Mouse (Mus musculus) forebrain, embryonic 15.5 days (tissue): ENCODE measurements at regions not wholly inside any gene's neighbourhood (a gene's known extent, or its start where the extent isn't known, plus 50 kb on each side); places are given as distances from the start of the nearest gene placed in this dataset.

Experiments
- ATAC-seq: fragments of 200-750 bp; cut with Nextera tagmentation; replicated peaks from 2 replicates; pipeline ENCODE4 v1.8.0; 2017; ENCODE audit warnings: mild to moderate bottlenecking, moderate TSS enrichment, moderate library complexity
- H3K27ac ChIP-seq: fragments of 300-500 bp; sonication (generic); replicated peaks from 2 replicates; pipeline ENCODE4 v1.5.1; 2015; ENCODE audit warnings: mild to moderate bottlenecking, inconsistent platforms
- H3K27me3 ChIP-seq: fragments of 300-500 bp; sonication (generic); 2 replicates; pipeline ENCODE4 v1.6.1; 2015; ENCODE audit warnings: inconsistent platforms
- H3K36me3 ChIP-seq: fragments of 300-500 bp; sonication (generic); 2 replicates; pipeline ENCODE4 v1.6.1; 2015; ENCODE audit warnings: mild to moderate bottlenecking, inconsistent platforms
- H3K4me1 ChIP-seq: fragments of 300-500 bp; sonication (generic); 2 replicates; pipeline ENCODE4 v1.6.1; 2015; ENCODE audit warnings: inconsistent platforms
- H3K4me2 ChIP-seq: fragments of 300-500 bp; sonication (generic); replicated peaks from 2 replicates; pipeline ENCODE4 v1.6.1; 2015; ENCODE audit warnings: mild to moderate bottlenecking, inconsistent platforms
- H3K4me3 ChIP-seq: fragments of 300-500 bp; sonication (generic); 2 replicates; pipeline ENCODE4 v1.5.1; 2015; ENCODE audit warnings: mild to moderate bottlenecking, inconsistent platforms
- H3K9ac ChIP-seq: fragments of 300-500 bp; sonication (generic); replicated peaks from 2 replicates; pipeline ENCODE4 v1.6.1; 2015; ENCODE audit warnings: mild to moderate bottlenecking, inconsistent platforms
- H3K9me3 ChIP-seq: fragments of 300-500 bp; sonication (generic); 2 replicates; pipeline ENCODE4 v1.6.1; 2016; ENCODE audit warnings: inconsistent platforms
- WGBS: fragments of 180-500 bp; shearing (Covaris S2); methylation state at CpG from one replicate; pipeline ENCODE4 v1.1.7; 2015; ENCODE audit warnings: mixed read lengths; 5-methylcytosine and 5-hydroxymethylcytosine counted together

DNA sequence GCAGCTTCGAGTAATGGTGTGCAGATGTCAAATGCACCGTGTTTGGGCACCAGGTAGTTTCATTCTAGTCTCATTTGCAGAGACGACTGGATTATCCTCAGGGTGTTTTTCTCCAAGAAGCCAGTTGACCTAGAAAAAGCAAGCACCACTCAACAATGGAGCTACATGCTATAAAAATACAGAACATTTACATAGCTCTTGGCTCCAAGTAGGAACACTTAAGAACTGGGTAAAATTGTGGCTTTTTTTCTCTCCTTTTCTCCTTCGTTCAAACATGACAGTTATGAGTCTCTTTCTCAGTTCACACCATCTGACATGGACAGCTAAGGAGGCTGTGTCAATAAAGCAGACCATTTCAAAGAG is 485.8 kb downstream of the Slc4a3 start:
- H3K27me3 ChIP-seq: no peaks in the 10 kb centered on the region
- H3K36me3 ChIP-seq: no peaks in the 10 kb centered on the region
- WGBS: 74% methylated on average over 4 of the region's 4 CpGs
- H3K9me3 ChIP-seq: no peaks in the 10 kb centered on the region
- H3K27ac ChIP-seq: no peak overlapping the region
- ATAC-seq: no peak
- H3K4me3 ChIP-seq: no peak overlapping the region
- H3K9ac ChIP-seq: no peak overlapping the region
- H3K4me1 ChIP-seq: peaks cover 3% of the 10 kb centered on the region; the same call in 1 of the 2 replicates
- no peak overlapping the region for H3K4me2 ChIP-seq

DNA sequence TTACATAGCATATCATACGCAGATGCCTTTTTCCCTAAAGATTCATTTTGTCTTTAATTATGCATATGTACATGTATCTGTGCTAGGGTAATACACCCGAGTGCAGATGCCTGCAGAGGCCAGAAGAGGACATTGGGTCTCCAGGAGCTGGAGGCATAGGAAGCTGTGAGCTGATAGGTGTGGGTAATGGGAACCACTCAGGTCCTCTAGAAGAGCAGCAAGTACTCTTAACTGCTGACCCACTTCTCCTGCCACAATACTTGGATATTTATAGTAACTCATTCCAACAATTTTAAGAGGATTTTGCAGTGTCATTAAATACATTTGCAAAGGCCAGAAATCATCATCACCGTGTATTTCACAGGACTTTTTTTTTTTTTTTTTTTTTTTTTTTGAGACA is 486.6 kb downstream of the Slc4a3 start:
- Histone ChIP-seq H3K4me2 (no peak overlapping the region), H3K27me3 (no peaks in the 10 kb centered on the region), H3K4me1 (peaks cover 3% of the 10 kb centered on the region; the same call in 1 of the 2 replicates), H3K27ac (no peak overlapping the region), H3K9me3 (no peaks in the 10 kb centered on the region), H3K4me3 (no peak overlapping the region), H3K9ac (no peak overlapping the region), H3K36me3 (no peaks in the 10 kb centered on the region)
- 91% methylated on average over 3 of the region's 3 CpGs for WGBS
- ATAC-seq: no peak

GRCm38 (mm10) chr1:76036316-76036715 is 490.2 kb downstream of the Slc4a3 start:
- Histone ChIP-seq H3K27me3 (no peaks in the 10 kb centered on the region), H3K27ac (no peak overlapping the region), H3K4me1 (0 out of 2 replicates have a peak, but pooled peaks cover 2% of the 10 kb centered on the region), H3K36me3 (no peaks in the 10 kb centered on the region), H3K4me2 (no peak overlapping the region), H3K9me3 (no peaks in the 10 kb centered on the region), H3K9ac (no peak overlapping the region), H3K4me3 (no peak overlapping the region)
- WGBS: 26% methylated on average over 3 of the region's 3 CpGs
- ATAC-seq: no peak

GRCm38 (mm10) chr1:76039029-76039655 is 493.1 kb downstream of the Slc4a3 start:
- Histone ChIP-seq H3K27ac (no peak overlapping the region), H3K4me2 (no peak overlapping the region), H3K9ac (no peak overlapping the region), H3K4me1 (0 out of 2 replicates have a peak, but pooled peaks cover 4% of the 10 kb centered on the region), H3K27me3 (no peaks in the 10 kb centered on the region), H3K36me3 (no peaks in the 10 kb centered on the region), H3K9me3 (no peaks in the 10 kb centered on the region), H3K4me3 (no peak overlapping the region)
- WGBS: 44% methylated on average over 4 of the region's 4 CpGs
- ATAC-seq: no peak

DNA sequence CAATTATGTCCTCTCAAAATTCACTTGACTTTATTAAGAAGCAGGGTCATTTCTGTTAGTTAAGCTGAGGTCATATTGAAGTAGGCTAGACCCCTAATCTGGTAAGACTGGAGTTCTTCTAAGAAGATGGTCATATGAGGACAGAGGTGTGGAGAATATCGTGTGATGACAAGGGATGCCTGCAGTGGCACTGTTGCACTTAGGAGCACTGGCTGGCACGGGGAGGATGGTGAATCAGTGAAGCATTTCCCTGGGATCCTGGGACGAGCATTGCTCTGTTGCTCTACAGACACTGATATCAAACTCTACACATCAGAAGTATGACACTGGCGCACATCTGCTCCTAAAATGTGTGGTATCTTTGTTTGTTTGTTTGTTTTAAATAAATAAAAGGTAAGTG is 493.6 kb downstream of the Slc4a3 start:
- Histone ChIP-seq H3K4me1 (0 out of 2 replicates have a peak, but pooled peaks cover 4% of the 10 kb centered on the region), H3K27ac (no peak overlapping the region), H3K27me3 (no peaks in the 10 kb centered on the region), H3K4me2 (no peak overlapping the region), H3K36me3 (no peaks in the 10 kb centered on the region), H3K4me3 (no peak overlapping the region), H3K9me3 (no peaks in the 10 kb centered on the region), H3K9ac (no peak overlapping the region)
- ATAC-seq: no peak
- WGBS: 85% methylated on average over 4 of the region's 4 CpGs

GRCm38 (mm10) chr1:76050264-76050663 is 504.2 kb downstream of the Slc4a3 start:
- H3K27me3 ChIP-seq: no peaks in the 10 kb centered on the region
- no peaks in the 10 kb centered on the region for H3K36me3 ChIP-seq
- H3K4me2 ChIP-seq: no peak overlapping the region
- no peak overlapping the region for H3K9ac ChIP-seq
- no peak overlapping the region for H3K27ac ChIP-seq
- H3K4me3 ChIP-seq: no peak overlapping the region
- H3K9me3 ChIP-seq: no peaks in the 10 kb centered on the region
- no peak for ATAC-seq
- peaks cover 5% of the 10 kb centered on the region; the same call in 1 of the 2 replicates for H3K4me1 ChIP-seq
- WGBS: 92% methylated on average over 1 of the region's 1 CpGs

DNA sequence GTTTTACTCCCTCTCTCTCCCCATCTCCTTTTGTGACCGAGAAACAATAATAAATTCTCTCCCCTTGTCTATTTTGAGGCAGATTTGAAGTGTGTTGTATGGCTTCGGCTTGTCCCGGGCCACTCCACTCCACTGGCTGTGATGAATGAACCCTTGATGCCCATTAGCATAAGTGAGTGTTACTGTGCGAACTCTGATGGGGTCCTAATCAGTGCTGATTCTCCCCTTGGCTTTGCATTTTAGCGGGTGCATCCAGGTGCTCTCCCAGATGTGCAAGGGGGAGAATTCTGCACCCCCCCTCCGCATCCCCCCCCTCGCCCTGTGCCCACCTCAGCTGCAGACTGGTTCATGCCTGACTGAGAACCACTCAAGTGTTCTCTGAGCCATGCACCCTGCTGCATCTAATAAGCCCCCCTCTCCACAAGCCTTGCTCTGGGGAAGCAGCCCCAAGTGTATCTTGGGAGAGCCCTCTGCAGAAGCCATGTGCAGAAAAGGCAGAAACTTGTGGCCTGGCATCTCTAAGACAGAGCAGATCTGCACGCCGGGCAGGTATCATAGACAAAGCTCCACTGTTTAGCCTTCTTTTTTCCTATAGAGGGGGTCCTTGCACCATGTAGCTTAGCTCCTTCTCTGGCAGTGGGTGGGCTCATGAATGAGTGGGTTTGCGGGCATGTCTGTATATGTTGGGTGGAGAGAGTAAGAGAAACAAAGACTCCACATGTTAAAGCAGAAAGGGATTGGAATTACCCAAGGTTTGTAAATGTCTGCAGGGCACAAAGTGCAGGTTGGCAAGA is 507.5 kb downstream of the Slc4a3 start:
- Histone ChIP-seq H3K4me2 (no peak overlapping the region), H3K36me3 (no peaks in the 10 kb centered on the region), H3K4me3 (no peak overlapping the region), H3K9ac (no peak overlapping the region), H3K4me1 (peaks cover 5% of the 10 kb centered on the region; the same call in 1 of the 2 replicates), H3K27ac (no peak overlapping the region), H3K27me3 (no peaks in the 10 kb centered on the region), H3K9me3 (no peaks in the 10 kb centered on the region)
- peak; percentile 58; the same call in 1 of the 2 replicates for ATAC-seq
- WGBS: 36% methylated on average over 10 of the region's 10 CpGs

DNA sequence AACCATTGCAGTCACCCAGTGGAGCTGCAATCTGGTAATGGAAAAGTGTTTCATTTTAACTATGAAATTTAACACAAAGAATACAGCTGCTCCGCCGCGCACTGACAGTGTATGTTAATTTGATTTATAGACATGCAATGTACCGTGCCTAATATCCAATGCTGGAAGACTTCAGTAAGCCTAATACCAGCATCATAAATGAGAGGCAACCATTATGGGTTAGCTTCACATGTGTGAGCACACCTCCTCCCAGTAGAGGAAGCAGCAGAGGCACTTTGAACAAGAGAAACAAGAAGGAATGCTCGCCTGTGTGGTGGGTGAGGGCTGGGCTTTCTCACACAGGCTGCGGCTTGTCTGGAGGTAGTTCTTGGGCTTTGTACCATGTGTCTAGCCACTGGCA is 519.7 kb downstream of the Slc4a3 start:
- WGBS: 32% methylated on average over 6 of the region's 6 CpGs

DNA sequence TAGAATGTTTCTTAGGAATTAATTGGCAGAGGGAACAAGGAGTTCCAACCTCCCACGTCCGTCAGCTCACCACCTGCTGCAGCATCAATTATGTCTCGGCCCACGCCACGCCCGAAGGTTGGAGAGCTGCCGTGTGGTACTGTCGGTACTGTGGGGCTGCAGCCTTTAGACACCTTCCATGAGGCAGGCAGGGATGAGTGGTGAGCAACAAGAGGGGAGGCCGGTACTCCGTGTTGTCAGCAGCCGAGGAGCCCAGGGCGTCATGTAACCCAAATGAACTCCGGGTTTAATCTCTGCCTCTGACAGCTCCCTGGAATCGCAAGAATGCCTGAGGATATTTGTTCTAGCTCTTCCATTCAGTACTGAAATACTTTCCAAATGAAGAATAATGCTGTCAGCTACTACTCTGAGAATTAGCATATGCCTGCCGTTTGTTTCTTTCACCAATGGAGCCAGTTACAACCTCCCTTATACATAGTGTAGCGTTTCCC is 524.8 kb downstream of the Slc4a3 start:
- Histone ChIP-seq H3K27ac (0 out of 2 replicates have a peak overlapping the region, but pooled peaks have one; percentile 21), H3K36me3 (no peaks in the 10 kb centered on the region), H3K27me3 (no peaks in the 10 kb centered on the region), H3K4me2 (no peak overlapping the region), H3K4me3 (no peak overlapping the region), H3K4me1 (peaks cover 28% of the 10 kb centered on the region), H3K9ac (no peak overlapping the region), H3K9me3 (no peaks in the 10 kb centered on the region)
- ATAC-seq: peak; percentile 49
- 32% methylated on average over 16 of the region's 16 CpGs for WGBS

More for the DNA sequence above, 519.7 kb downstream of the Slc4a3 start:
- Histone ChIP-seq H3K27ac (peak overlapping the region; percentile 25; the same call in 1 of the 2 replicates), H3K9ac (no peak overlapping the region), H3K4me1 (peaks cover 12% of the 10 kb centered on the region), H3K9me3 (no peaks in the 10 kb centered on the region), H3K4me3 (no peak overlapping the region), H3K36me3 (no peaks in the 10 kb centered on the region), H3K27me3 (no peaks in the 10 kb centered on the region), H3K4me2 (no peak overlapping the region)
- peak; percentile 35; the same call in 1 of the 2 replicates for ATAC-seq

DNA sequence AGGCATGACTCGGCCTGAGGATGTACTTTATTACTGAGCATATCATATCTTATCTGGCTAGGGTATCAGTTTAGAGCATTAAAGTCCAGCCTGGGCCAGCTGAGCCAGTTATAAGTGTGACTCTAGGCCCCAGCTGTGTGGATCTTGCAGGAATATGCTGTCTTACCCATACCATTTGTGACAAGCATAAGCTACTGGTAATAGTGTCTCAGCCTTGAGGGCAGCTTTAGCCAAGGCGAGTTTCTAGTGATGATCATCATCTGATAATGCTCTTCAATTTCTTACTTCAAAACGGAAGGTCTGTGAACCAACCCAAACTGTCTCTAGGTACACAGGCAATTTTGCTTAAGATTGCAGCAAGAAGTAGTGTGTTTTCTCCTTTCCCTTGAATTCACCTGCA is 529.1 kb downstream of the Slc4a3 start:
- no peaks in the 10 kb centered on the region for H3K9me3 ChIP-seq
- no peak overlapping the region for H3K4me2 ChIP-seq
- no peak overlapping the region for H3K4me3 ChIP-seq
- H3K27ac ChIP-seq: peak overlapping the region; percentile 21; the same call in 1 of the 2 replicates
- ATAC-seq: no peak
- H3K4me1 ChIP-seq: peaks cover 28% of the 10 kb centered on the region
- WGBS: 52% methylated on average over 3 of the region's 3 CpGs
- H3K27me3 ChIP-seq: no peaks in the 10 kb centered on the region
- H3K36me3 ChIP-seq: no peaks in the 10 kb centered on the region
- no peak overlapping the region for H3K9ac ChIP-seq

DNA sequence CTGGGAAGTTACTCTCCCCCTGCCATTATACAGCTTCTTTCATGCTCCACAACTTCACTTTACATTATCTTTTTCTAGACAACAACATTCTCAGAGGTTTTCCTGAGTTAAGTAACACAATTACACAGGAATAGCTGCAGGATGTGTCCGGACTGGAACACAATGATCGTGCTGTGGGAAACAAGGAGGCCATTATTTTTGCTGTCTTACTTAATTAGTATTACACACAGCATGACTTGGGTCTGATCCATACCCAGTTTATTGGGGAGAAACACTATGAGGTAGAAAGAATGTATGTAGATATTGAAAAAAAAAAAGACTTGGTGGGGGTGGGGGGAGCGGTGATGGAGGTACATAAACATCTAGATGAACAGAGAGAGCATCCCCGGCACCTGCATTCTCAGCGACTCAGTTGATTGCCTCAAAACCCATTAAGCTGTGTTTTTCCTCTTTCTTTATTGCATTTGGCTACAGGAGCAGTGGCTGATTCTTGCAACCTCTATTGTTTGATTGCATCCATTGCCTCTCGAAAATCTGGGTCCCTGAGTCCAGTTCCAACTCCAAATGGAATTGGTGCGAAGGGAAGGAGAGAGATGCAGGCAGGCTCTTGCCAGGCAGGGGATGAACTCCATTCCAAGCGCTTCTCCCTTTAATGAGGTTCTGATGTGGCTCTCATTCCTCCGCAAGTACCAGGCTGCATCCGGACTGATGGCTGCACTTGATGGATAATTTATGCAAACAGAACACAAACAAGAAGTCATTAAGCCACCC is 529.8 kb downstream of the Slc4a3 start:
- Histone ChIP-seq H3K27me3 (no peaks in the 10 kb centered on the region), H3K36me3 (no peaks in the 10 kb centered on the region), H3K9ac (no peak overlapping the region; the same call in 1 of the 2 replicates), H3K4me1 (peaks cover 23% of the 10 kb centered on the region), H3K4me2 (peak overlapping the region; percentile 18), H3K4me3 (no peak overlapping the region), H3K9me3 (no peaks in the 10 kb centered on the region), H3K27ac (peak overlapping the region; percentile 21; the same call in 1 of the 2 replicates)
- 9% methylated on average over 10 of the region's 10 CpGs for WGBS
- ATAC-seq: no peak

DNA sequence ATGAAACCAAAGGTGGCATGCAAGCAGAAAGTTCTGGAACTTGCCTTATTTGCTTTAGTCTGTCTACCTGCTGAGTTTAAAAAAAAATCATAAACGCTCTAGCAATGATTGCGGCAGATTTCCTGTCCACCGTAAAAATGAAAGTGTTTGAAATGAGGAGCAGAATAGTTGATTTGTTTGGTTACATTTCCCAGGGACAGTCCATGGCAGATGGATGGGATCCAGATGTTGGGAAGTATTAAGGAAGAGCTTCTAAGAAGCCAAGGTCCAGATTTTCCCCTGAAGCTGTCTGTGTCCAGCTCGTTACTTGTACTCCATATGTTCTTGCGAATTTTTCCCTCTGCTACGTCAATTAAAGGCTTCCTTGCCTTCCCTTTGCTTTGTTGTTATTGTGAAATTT is 534.2 kb downstream of the Slc4a3 start:
- no peak overlapping the region for H3K4me3 ChIP-seq
- WGBS: 81% methylated on average over 6 of the region's 6 CpGs
- H3K9me3 ChIP-seq: no peaks in the 10 kb centered on the region
- ATAC-seq: no peak
- H3K4me1 ChIP-seq: peaks cover 10% of the 10 kb centered on the region
- no peak overlapping the region for H3K27ac ChIP-seq
- H3K9ac ChIP-seq: no peak overlapping the region
- H3K27me3 ChIP-seq: no peaks in the 10 kb centered on the region
- no peak overlapping the region for H3K4me2 ChIP-seq
- H3K36me3 ChIP-seq: no peaks in the 10 kb centered on the region
